Mouse (Mus musculus): Measurements from ENCODE around the gene Fam163a. TPM values are rescaled to one million over a fixed set of nuclear protein-coding genes. Genes with fewer than 3 reads are reported as not detected.

Fam163a gene
- polyA plus RNA-seq, 1 experiment from 2014 or later, result 0.10 TPM

- no peak overlapping the region for H3K4me3 ChIP-seq
- H3K27me3 ChIP-seq (replicated peaks), result no peaks in the 10 kb centered on the region
- H3K9me3 ChIP-seq (replicated peaks), result no peaks in the 10 kb centered on the region
- H3K36me3 ChIP-seq, result no peaks in the 10 kb centered on the region
- whole genome bisulfite sequencing (ENCODE audit: insufficient replicate concordance), result 69% methylated on average over 9 of the region's 9 CpGs
- no peak overlapping the region for H3K9ac ChIP-seq
- peaks cover 36% of the 10 kb centered on the region for H3K4me1 ChIP-seq
- no peak overlapping the region for H3K27ac ChIP-seq
- H3K4me2 ChIP-seq, result no peak overlapping the region
- ATAC-seq, result no peak
Measured at GRCm38 (mm10) chr1:156111090-156111489, 93.7 kb downstream of the Fam163a start.

GRCm38 (mm10) chr1:156108400-156108799 is 96.4 kb downstream of the Fam163a start:
- no peak overlapping the region for H3K4me3 ChIP-seq
- 39% methylated on average over 10 of the region's 10 CpGs for WGBS (ENCODE audit: insufficient replicate concordance)
- no peaks in the 10 kb centered on the region for H3K9me3 ChIP-seq (replicated peaks)
- no peaks in the 10 kb centered on the region for H3K36me3 ChIP-seq
- no peak for ATAC-seq
- H3K27me3 ChIP-seq (replicated peaks), result no peaks in the 10 kb centered on the region
- peak overlapping the region; percentile 8; the same call in 1 of the 2 replicates for H3K4me2 ChIP-seq
- peaks cover 10% of the 10 kb centered on the region; the same call in 1 of the 2 replicates for H3K4me1 ChIP-seq
- no peak overlapping the region for H3K9ac ChIP-seq
- H3K27ac ChIP-seq, result no peak overlapping the region

GRCm38 (mm10) chr1:156107424-156107823 is 97.4 kb downstream of the Fam163a start:
- Histone ChIP-seq H3K9me3 (replicated peaks) (no peaks in the 10 kb centered on the region), H3K4me1 (peaks cover 9% of the 10 kb centered on the region; the same call in 1 of the 2 replicates), H3K27ac (no peak overlapping the region), H3K4me3 (no peak overlapping the region), H3K4me2 (no peak overlapping the region), H3K36me3 (no peaks in the 10 kb centered on the region), H3K9ac (no peak overlapping the region), H3K27me3 (replicated peaks) (no peaks in the 10 kb centered on the region)
- ATAC-seq, result no peak
- 75% methylated on average over 2 of the region's 2 CpGs for WGBS (ENCODE audit: insufficient replicate concordance)

GRCm38 (mm10) chr1:156105381-156105780 is 99.4 kb downstream of the Fam163a start:
- Histone ChIP-seq H3K9ac (no peak overlapping the region), H3K27ac (no peak overlapping the region), H3K4me3 (no peak overlapping the region), H3K36me3 (no peaks in the 10 kb centered on the region), H3K27me3 (replicated peaks) (no peaks in the 10 kb centered on the region), H3K4me2 (no peak overlapping the region), H3K4me1 (peaks cover 9% of the 10 kb centered on the region; the same call in 1 of the 2 replicates), H3K9me3 (replicated peaks) (peaks cover 11% of the 10 kb centered on the region; the same call in 1 of the 2 replicates)
- no peak for ATAC-seq
- WGBS (ENCODE audit: insufficient replicate concordance), result 62% methylated on average over 2 of the region's 2 CpGs

GRCm38 (mm10) chr1:156103763-156104162 is 101.1 kb downstream of the Fam163a start:
- no peaks in the 10 kb centered on the region for H3K36me3 ChIP-seq
- no peak overlapping the region for H3K27ac ChIP-seq
- H3K27me3 ChIP-seq (replicated peaks), result no peaks in the 10 kb centered on the region
- H3K9me3 ChIP-seq (replicated peaks), result peaks cover 11% of the 10 kb centered on the region; the same call in 1 of the 2 replicates
- H3K9ac ChIP-seq, result no peak overlapping the region
- WGBS (ENCODE audit: insufficient replicate concordance), result 42% methylated on average over 2 of the region's 2 CpGs
- H3K4me1 ChIP-seq, result peaks cover 6% of the 10 kb centered on the region; the same call in 1 of the 2 replicates
- no peak overlapping the region for H3K4me3 ChIP-seq
- no peak for ATAC-seq
- no peak overlapping the region for H3K4me2 ChIP-seq

- Histone ChIP-seq H3K4me1 (peaks cover 27% of the 10 kb centered on the region), H3K9ac (no peak overlapping the region), H3K4me2 (no peak overlapping the region), H3K9me3 (replicated peaks) (no peaks in the 10 kb centered on the region), H3K36me3 (no peaks in the 10 kb centered on the region), H3K27me3 (replicated peaks) (no peaks in the 10 kb centered on the region), H3K27ac (no peak overlapping the region), H3K4me3 (no peak overlapping the region)
- ATAC-seq, result peak; percentile 62; the same call in 1 of the 2 replicates
- WGBS (ENCODE audit: insufficient replicate concordance), result 14% methylated on average over 4 of the region's 4 CpGs
Measured at GRCm38 (mm10) chr1:156091811-156092210, 113.0 kb downstream of the Fam163a start.

GRCm38 (mm10) chr1:156090042-156090441 is 114.8 kb downstream of the Fam163a start:
- Histone ChIP-seq H3K4me3 (no peak overlapping the region), H3K9me3 (replicated peaks) (no peaks in the 10 kb centered on the region), H3K4me1 (peaks cover 27% of the 10 kb centered on the region), H3K27me3 (replicated peaks) (no peaks in the 10 kb centered on the region), H3K27ac (no peak overlapping the region), H3K4me2 (no peak overlapping the region), H3K9ac (no peak overlapping the region), H3K36me3 (no peaks in the 10 kb centered on the region)
- WGBS (ENCODE audit: insufficient replicate concordance), result 80% methylated on average over 4 of the region's 4 CpGs
- no peak for ATAC-seq

GRCm38 (mm10) chr1:156089561-156089960 is 115.3 kb downstream of the Fam163a start:
- peak; percentile 48; the same call in 1 of the 2 replicates for ATAC-seq
- Histone ChIP-seq H3K4me2 (no peak overlapping the region), H3K4me3 (no peak overlapping the region), H3K9ac (no peak overlapping the region), H3K36me3 (no peaks in the 10 kb centered on the region), H3K27ac (no peak overlapping the region), H3K9me3 (replicated peaks) (no peaks in the 10 kb centered on the region), H3K27me3 (replicated peaks) (no peaks in the 10 kb centered on the region), H3K4me1 (peaks cover 27% of the 10 kb centered on the region)
- WGBS (ENCODE audit: insufficient replicate concordance), result 67% methylated on average over 8 of the region's 8 CpGs

- no peak for ATAC-seq
- H3K9me3 ChIP-seq (replicated peaks), result no peaks in the 10 kb centered on the region
- H3K27me3 ChIP-seq (replicated peaks), result no peaks in the 10 kb centered on the region
- peaks cover 27% of the 10 kb centered on the region for H3K4me1 ChIP-seq
- H3K27ac ChIP-seq, result no peak overlapping the region
- H3K4me3 ChIP-seq, result no peak overlapping the region
- 32% methylated on average over 5 of the region's 5 CpGs for WGBS (ENCODE audit: insufficient replicate concordance)
- no peak overlapping the region for H3K4me2 ChIP-seq
- no peak overlapping the region for H3K9ac ChIP-seq
- no peaks in the 10 kb centered on the region for H3K36me3 ChIP-seq
Measured at GRCm38 (mm10) chr1:156087586-156087985, 117.2 kb downstream of the Fam163a start.

GRCm38 (mm10) chr1:156085770-156086169 is 119.1 kb downstream of the Fam163a start:
- no peaks in the 10 kb centered on the region for H3K9me3 ChIP-seq (replicated peaks)
- 46% methylated on average over 5 of the region's 5 CpGs for WGBS (ENCODE audit: insufficient replicate concordance)

GRCm38 (mm10) chr1:156084603-156085002 is 120.2 kb downstream of the Fam163a start:
- no peak for ATAC-seq
- H3K27me3 ChIP-seq (replicated peaks), result no peaks in the 10 kb centered on the region
- no peaks in the 10 kb centered on the region for H3K36me3 ChIP-seq
- H3K4me1 ChIP-seq, result peaks cover 3% of the 10 kb centered on the region
- no peak overlapping the region for H3K4me3 ChIP-seq
- no peak overlapping the region for H3K4me2 ChIP-seq
- no peaks in the 10 kb centered on the region for H3K9me3 ChIP-seq (replicated peaks)
- WGBS (ENCODE audit: insufficient replicate concordance), result 52% methylated on average over 3 of the region's 3 CpGs
- no peak overlapping the region for H3K27ac ChIP-seq
- no peak overlapping the region for H3K9ac ChIP-seq

More at GRCm38 (mm10) chr1:156085770-156086169, 119.1 kb downstream of the Fam163a start:
- no peak overlapping the region for H3K4me3 ChIP-seq
- peaks cover 13% of the 10 kb centered on the region for H3K4me1 ChIP-seq
- H3K36me3 ChIP-seq, result no peaks in the 10 kb centered on the region
- no peak overlapping the region for H3K4me2 ChIP-seq
- no peak for ATAC-seq
- no peaks in the 10 kb centered on the region for H3K27me3 ChIP-seq (replicated peaks)
- no peak overlapping the region for H3K27ac ChIP-seq
- no peak overlapping the region for H3K9ac ChIP-seq

GRCm38 (mm10) chr1:156077655-156078054 is 127.2 kb downstream of the Fam163a start:
- H3K4me2 ChIP-seq, result no peak overlapping the region
- H3K9me3 ChIP-seq (replicated peaks), result no peaks in the 10 kb centered on the region
- H3K36me3 ChIP-seq, result no peaks in the 10 kb centered on the region
- no peak for ATAC-seq
- no peak overlapping the region for H3K4me3 ChIP-seq
- H3K9ac ChIP-seq, result no peak overlapping the region
- H3K27ac ChIP-seq, result no peak overlapping the region
- H3K27me3 ChIP-seq (replicated peaks), result no peaks in the 10 kb centered on the region
- WGBS (ENCODE audit: insufficient replicate concordance), result 39% methylated on average over 3 of the region's 3 CpGs
- 0 out of 2 replicates have a peak, but pooled peaks cover 10% of the 10 kb centered on the region for H3K4me1 ChIP-seq

- no peaks in the 10 kb centered on the region for H3K36me3 ChIP-seq
- no peak overlapping the region for H3K4me2 ChIP-seq
- no peak overlapping the region for H3K27ac ChIP-seq
- no peak for ATAC-seq
- no peaks in the 10 kb centered on the region for H3K27me3 ChIP-seq (replicated peaks)
- no peak overlapping the region for H3K9ac ChIP-seq
- 35% methylated on average over 4 of the region's 4 CpGs for WGBS (ENCODE audit: insufficient replicate concordance)
- no peak overlapping the region for H3K4me3 ChIP-seq
- no peaks in the 10 kb centered on the region for H3K9me3 ChIP-seq (replicated peaks)
- 0 out of 2 replicates have a peak, but pooled peaks cover 14% of the 10 kb centered on the region for H3K4me1 ChIP-seq
Measured at GRCm38 (mm10) chr1:156076474-156076873, 128.4 kb downstream of the Fam163a start.
